Mouse (Mus musculus): ENCODE measurements at regions not wholly inside any gene's neighbourhood (a gene's known extent, or its start where the extent isn't known, plus 50 kb on each side); places are given as distances from the start of the nearest gene placed in this dataset.

DNA sequence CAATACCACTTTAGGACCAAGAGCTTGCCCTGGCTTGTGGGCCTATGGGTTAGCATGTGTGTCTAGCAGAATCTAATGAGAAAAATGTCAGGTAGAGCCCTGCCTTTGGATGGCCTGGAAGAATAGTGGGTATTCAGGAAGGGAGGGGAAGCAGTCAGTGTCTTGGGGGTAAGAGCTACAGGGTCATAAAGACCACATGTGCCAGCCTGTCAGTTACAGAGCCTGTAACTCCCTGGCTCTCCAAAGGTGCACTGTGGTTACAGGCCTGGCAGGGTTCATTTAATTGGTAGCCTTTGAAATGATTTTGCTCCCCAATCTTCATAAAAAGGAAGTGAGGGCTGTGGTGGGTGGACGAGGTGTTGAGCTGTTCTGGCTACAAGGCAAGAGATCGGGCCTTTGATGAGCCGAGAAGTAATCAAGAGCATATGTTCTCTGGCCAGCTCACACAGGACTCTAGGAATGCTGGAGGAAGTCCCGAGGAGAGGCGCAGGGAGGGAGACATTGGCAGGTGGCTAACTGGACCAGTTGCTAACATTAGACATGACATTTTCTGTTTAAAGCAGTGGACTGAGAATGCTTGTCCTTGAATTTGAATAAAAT, 326.9 kb downstream of the Fam49a start:
- TF ChIP-seq GATA1 (IDR thresholded peaks at IDR 0.05; ENCODE audit: low read length): no peak
- TF ChIP-seq TAL1 (IDR thresholded peaks at IDR 0.05; ENCODE audit: low read length): no peak
